In genomic region chr2:120367416-120368207, GRCm38 (mm10) we compare ENCODE assay signal across 26 mouse cellular contexts. TPM values are rescaled to one million over a fixed set of nuclear protein-coding genes. Genes with fewer than 3 reads are reported as not detected.
DNase-seq lines count a peak whose midpoint lies in the region; ATAC-seq lines count a peak whose summit lies in the region.
"Had no signal": no experiment of that assay in that cellular context is flagged by ENCODE, and none has a peak within 500 bp of the region (broad histone marks: within the 10 kb centered on the region; RNA-seq: fewer than 3 reads in every experiment).

No protein-coding gene starts in this region.

- no peaks in the 10 kb centered on the region for H3K27me3 ChIP-seq in heart, embryonic 11.5 days (ENCODE audit: control insufficient read depth, insufficient read depth, low read length)
- H3K27me3 ChIP-seq in intestine, embryonic 16.5 days (replicated peaks; ENCODE audit: control insufficient read depth, insufficient read depth, low read length), result no peaks in the 10 kb centered on the region
- H3K27me3 ChIP-seq: embryonic facial prominence, embryonic 13.5 days; embryonic facial prominence, embryonic 15.5 days; forebrain, embryonic 12.5 days had no signal

- H3K4me3 ChIP-seq in heart, embryonic 11.5 days (ENCODE audit: low read depth, low read length), result no peak overlapping the region
- H3K4me3 ChIP-seq in intestine, embryonic 16.5 days (ENCODE audit: low read length), result no peak overlapping the region
- H3K4me3 ChIP-seq: embryonic facial prominence, embryonic 13.5 days; embryonic facial prominence, embryonic 15.5 days; erythroblast, embryonic 14.5 days; forebrain, embryonic 10.5 days; forebrain, embryonic 12.5 days had no signal

- H3K4me2 ChIP-seq in heart, embryonic 11.5 days, result no peak overlapping the region
- H3K4me2 ChIP-seq in intestine, embryonic 16.5 days (ENCODE audit: low read depth, low read length), result no peak overlapping the region
- H3K4me2 ChIP-seq: embryonic facial prominence, embryonic 13.5 days; embryonic facial prominence, embryonic 15.5 days; forebrain, embryonic 12.5 days had no signal

- peaks cover 27% of the 10 kb centered on the region for H3K36me3 ChIP-seq in heart, embryonic 11.5 days (ENCODE audit: control insufficient read depth, insufficient read depth, low read length)
- 0 out of 2 replicates have a peak, but pooled peaks cover 7% of the 10 kb centered on the region for H3K36me3 ChIP-seq in intestine, embryonic 16.5 days (ENCODE audit: control insufficient read depth, insufficient read depth, low read length)

- peak; percentile 74 for DNase-seq in heart, adult 11 months
- no peak for DNase-seq in ovary, postnatal 10 days (ENCODE audit: low spot score)
- no peak for DNase-seq in layer of hippocampus, postnatal 10 days (ENCODE audit: low spot score in 2 of 2)
- DNase-seq: adrenal gland, adult 2 months; adrenal gland, postnatal 10 days; adrenal gland, postnatal 25 days; cerebellum, adult 11 months; cerebellum, adult 18-20 months; cerebellum, adult 8-10 months; cerebellum, adult 9-11 months; cerebellum, postnatal 14 days; cerebellum, postnatal 36 days; embryo, embryonic 11 days had no signal

- 96% methylated on average over 4 of the region's 4 CpGs for WGBS in heart, embryonic 11.5 days (ENCODE audit: insufficient replicate concordance)
- 88% methylated on average over 4 of the region's 4 CpGs for WGBS in intestine, embryonic 16.5 days

- H3K9ac ChIP-seq in heart, embryonic 11.5 days (ENCODE audit: low read depth, low read length), result no peak overlapping the region
- no peak overlapping the region for H3K9ac ChIP-seq in intestine, embryonic 16.5 days (ENCODE audit: low read depth, low read length)
- H3K9ac ChIP-seq: embryonic facial prominence, embryonic 13.5 days; embryonic facial prominence, embryonic 15.5 days; forebrain, embryonic 12.5 days had no signal

- no peak for ATAC-seq in heart, embryonic 11.5 days (replicated peaks; ENCODE audit: insufficient number of reproducible peaks, low FRiP score, low TSS enrichment)
- ATAC-seq in intestine, embryonic 16.5 days, result peak; percentile 88
- ATAC-seq: forebrain, embryonic 14.5 days; forebrain, embryonic 16.5 days had no signal

- H3K4me1 ChIP-seq in heart, embryonic 11.5 days (ENCODE audit: control insufficient read depth, insufficient read depth, low read length), result no peaks in the 10 kb centered on the region
- H3K4me1 ChIP-seq in intestine, embryonic 16.5 days (ENCODE audit: control insufficient read depth, insufficient read depth, low read length), result no peaks in the 10 kb centered on the region
- H3K4me1 ChIP-seq: embryonic facial prominence, embryonic 13.5 days; embryonic facial prominence, embryonic 15.5 days; forebrain, embryonic 10.5 days; forebrain, embryonic 12.5 days had no signal

- no peak overlapping the region for H3K27ac ChIP-seq in heart, embryonic 11.5 days (ENCODE audit: low read depth, low read length)
- H3K27ac ChIP-seq in intestine, embryonic 16.5 days (ENCODE audit: low read length), result peak overlapping the region; percentile 88
- H3K27ac ChIP-seq: embryonic facial prominence, embryonic 13.5 days; embryonic facial prominence, embryonic 15.5 days; forebrain, embryonic 10.5 days; forebrain, embryonic 12.5 days had no signal

- no peaks in the 10 kb centered on the region for H3K9me3 ChIP-seq in heart, embryonic 11.5 days (replicated peaks; ENCODE audit: control insufficient read depth, low read length)
- no peaks in the 10 kb centered on the region for H3K9me3 ChIP-seq in intestine, embryonic 16.5 days (ENCODE audit: control insufficient read depth, low read length)
- H3K9me3 ChIP-seq: embryonic facial prominence, embryonic 13.5 days; embryonic facial prominence, embryonic 15.5 days; forebrain, embryonic 10.5 days; forebrain, embryonic 12.5 days had no signal

RNA-seq across cellular contexts. Expression of gene Vps39, which starts 14.7 kb away (rescaled TPM):
- 19.1 and 21.6 TPM in 2 replicates for polyA plus RNA-seq in heart, embryonic 11.5 days (2014; fragmentation: Nextera tagmentation; extraction: Ambion mirVana)
- 18.1 and 20.9 TPM in 2 replicates for polyA plus RNA-seq in intestine, embryonic 16.5 days (2015; fragmentation: Nextera tagmentation; extraction: Ambion mirVana)
- total RNA-seq in layer of hippocampus, postnatal 10 days (2021), result 10 to 100 TPM; 59.3 to 62.1 TPM

RNA-seq across cellular contexts. Expression of gene Ganc, which starts 36.1 kb away (rescaled TPM):
- polyA plus RNA-seq in heart, embryonic 11.5 days (2014; fragmentation: Nextera tagmentation; extraction: Ambion mirVana), result 7.0 and 9.0 TPM in 2 replicates
- polyA plus RNA-seq in intestine, embryonic 16.5 days (2015; fragmentation: Nextera tagmentation; extraction: Ambion mirVana), result 8.8 and 10.3 TPM in 2 replicates
- total RNA-seq in layer of hippocampus, postnatal 10 days (2021), result 10 to 100 TPM in 1 of 2 experiments, 1 to 10 TPM in 1; 7.8 to 10.8 TPM

RNA-seq across cellular contexts. Expression of gene Tmem87a, which starts 36.3 kb away (rescaled TPM):
- polyA plus RNA-seq in heart, embryonic 11.5 days (2014; fragmentation: Nextera tagmentation; extraction: Ambion mirVana), result 4.5 and 9.6 TPM in 2 replicates
- 7.3 and 8.6 TPM in 2 replicates for polyA plus RNA-seq in intestine, embryonic 16.5 days (2015; fragmentation: Nextera tagmentation; extraction: Ambion mirVana)
- 10 to 100 TPM; 31.4 to 34.1 TPM for total RNA-seq in layer of hippocampus, postnatal 10 days (2021)

RNA-seq across cellular contexts. Expression of gene Pla2g4f, which starts 53.6 kb away (rescaled TPM):
- polyA plus RNA-seq in heart, embryonic 11.5 days (2014; fragmentation: Nextera tagmentation; extraction: Ambion mirVana), result not detected in 2 replicates
- polyA plus RNA-seq in intestine, embryonic 16.5 days (2015; fragmentation: Nextera tagmentation; extraction: Ambion mirVana), result 0.64 and 0.70 TPM in 2 replicates
- not detected for total RNA-seq in layer of hippocampus, postnatal 10 days (2021)
- total RNA-seq: adrenal gland, adult 2 months; adrenal gland, postnatal 25 days; adrenal gland, postnatal 4 days; MEL had no signal
- polyA plus RNA-seq: adrenal gland, adult 2 months; C2C12; embryonic facial prominence, embryonic 11.5 days; erythroblast, embryonic 14.5 days; forebrain, embryonic 10.5 days; forebrain, embryonic 12.5 days; forebrain, embryonic 14.5 days; forebrain, embryonic 16.5 days had no signal
